Mouse (Mus musculus) liver, embryonic 15.5 days (tissue): ENCODE results near the gene Mmp23. TPM values are rescaled to one million over a fixed set of nuclear protein-coding genes. Genes with fewer than 3 reads are reported as not detected.
"Not testable (repeated sequence)": the region's sequence is repeated elsewhere in the genome, so short reads cannot be mapped to it uniquely, and the experiment has no call there.

Experiments
- ATAC-seq: fragments of 200-750 bp; cut with Nextera tagmentation; 2 replicates; pipeline ENCODE4 v1.8.0; 2017; ENCODE audit warnings: moderate number of reproducible peaks, mild to moderate bottlenecking, moderate library complexity; ENCODE audit not compliant: insufficient read depth
- H3K27ac ChIP-seq: fragments of 300-500 bp; sonication (generic); replicated peaks from 2 replicates; pipeline ENCODE4 v1.5.1; 2015; ENCODE audit warnings: mild to moderate bottlenecking, inconsistent platforms
- H3K27me3 ChIP-seq: fragments of 300-500 bp; sonication (generic); 2 replicates; pipeline ENCODE4 v1.6.1; 2015; ENCODE audit warnings: mild to moderate bottlenecking, inconsistent platforms
- H3K36me3 ChIP-seq: fragments of 300-500 bp; sonication (generic); replicated peaks from 2 replicates; pipeline ENCODE4 v1.6.1; 2015; ENCODE audit warnings: moderate library complexity, mild to moderate bottlenecking, inconsistent platforms
- H3K4me1 ChIP-seq: fragments of 300-500 bp; sonication (generic); replicated peaks from 2 replicates; pipeline ENCODE4 v1.6.1; 2015; ENCODE audit warnings: inconsistent platforms
- H3K4me2 ChIP-seq: fragments of 300-500 bp; sonication (generic); 2 replicates; pipeline ENCODE4 v1.6.1; 2015; ENCODE audit warnings: moderate library complexity, mild to moderate bottlenecking, inconsistent platforms
- H3K4me3 ChIP-seq: fragments of 300-500 bp; sonication (generic); replicated peaks from 2 replicates; pipeline ENCODE4 v1.5.1; 2015; ENCODE audit warnings: mild to moderate bottlenecking, inconsistent platforms
- H3K9ac ChIP-seq: fragments of 300-500 bp; sonication (generic); 2 replicates; pipeline ENCODE4 v1.6.1; 2015; ENCODE audit warnings: moderate library complexity, mild to moderate bottlenecking, inconsistent platforms
- H3K9me3 ChIP-seq: fragments of 300-500 bp; sonication (generic); replicated peaks from 2 replicates; pipeline ENCODE4 v1.6.1; 2016; ENCODE audit warnings: inconsistent platforms
- WGBS: fragments of 180-500 bp; shearing (Covaris S2); methylation state at CpG from one replicate; pipeline ENCODE4 v1.1.7; 2015; ENCODE audit warnings: mixed read lengths; ENCODE audit not compliant: insufficient replicate concordance; 5-methylcytosine and 5-hydroxymethylcytosine counted together
- polyA plus RNA-seq: library from polyadenylated mRNA; unstranded; fragments of >200 nt; fragmentation: Nextera tagmentation; extraction: Ambion mirVana; gene quantifications from 2 replicates; pipeline ENCODE4 v1.2.1, GENCODE M21; 2015

Gene Mmp23
- polyA plus RNA-seq, 1 experiment from 2014 or later, result 4.9 TPM

GRCm38 (mm10) chr4:155675991-155676390 is 22.8 kb upstream of the Mmp23 start:
- Histone ChIP-seq H3K27me3 (no peaks in the 10 kb centered on the region), H3K4me2 (no peak overlapping the region), H3K27ac (no peak overlapping the region), H3K9me3 (no peaks in the 10 kb centered on the region), H3K4me3 (no peak overlapping the region), H3K4me1 (no peaks in the 10 kb centered on the region), H3K36me3 (no peaks in the 10 kb centered on the region), H3K9ac (no peak overlapping the region)
- 56% methylated on average over 2 of the region's 2 CpGs for WGBS
- ATAC-seq, result no peak

GRCm38 (mm10) chr4:155672082-155672481 is 18.9 kb upstream of the Mmp23 start:
- peaks cover 15% of the 10 kb centered on the region for H3K4me1 ChIP-seq

GRCm38 (mm10) chr4:155670236-155670635 is 17.1 kb upstream of the Mmp23 start:
- H3K4me2 ChIP-seq, result peak overlapping the region; percentile 93; the same call in 1 of the 2 replicates
- not testable (repeated sequence) for H3K9me3 ChIP-seq, H3K27me3 ChIP-seq, H3K9ac ChIP-seq, H3K4me3 ChIP-seq, H3K36me3 ChIP-seq, ATAC-seq, H3K27ac ChIP-seq
- H3K4me1 ChIP-seq, result peaks cover 15% of the 10 kb centered on the region
- WGBS, result 64% methylated on average over 4 of the region's 4 CpGs

More at GRCm38 (mm10) chr4:155672082-155672481, 18.9 kb upstream of the Mmp23 start:
- Histone ChIP-seq H3K9ac (no peak overlapping the region), H3K9me3 (no peaks in the 10 kb centered on the region), H3K4me3 (no peak overlapping the region), H3K27me3 (no peaks in the 10 kb centered on the region), H3K27ac (no peak overlapping the region), H3K4me2 (no peak overlapping the region), H3K36me3 (no peaks in the 10 kb centered on the region)
- WGBS, result 43% methylated on average over 2 of the region's 2 CpGs
- no peak for ATAC-seq

- H3K36me3 ChIP-seq, result no peaks in the 10 kb centered on the region
- no peaks in the 10 kb centered on the region for H3K9me3 ChIP-seq
- no peak overlapping the region for H3K27ac ChIP-seq
- H3K4me1 ChIP-seq, result peaks cover 15% of the 10 kb centered on the region
- H3K4me2 ChIP-seq, result peak overlapping the region; percentile 93
- peak overlapping the region; percentile 74 for H3K4me3 ChIP-seq
- no peaks in the 10 kb centered on the region for H3K27me3 ChIP-seq
- H3K9ac ChIP-seq, result 0 out of 2 replicates have a peak overlapping the region, but pooled peaks have one; percentile 10
- ATAC-seq, result no peak
- WGBS, result 1% methylated on average over 8 of the region's 8 CpGs
These were observed 16.5 kb upstream of the Mmp23 start for GRCm38 (mm10) chr4:155669598-155670075.

GRCm38 (mm10) chr4:155668689-155669597 is 15.8 kb upstream of the Mmp23 start, which contains the start of gene Mib2:
Gene Mib2 (minus strand): TSS chr4:155669198.
- H3K9ac ChIP-seq, result peak within 1 kb of the TSS; percentile 71
- peak within 1 kb of the TSS; percentile 48 for H3K27ac ChIP-seq
- under 1% methylated on average over 73 of the region's 73 CpGs for WGBS
- no peaks in the 10 kb centered on the region for H3K27me3 ChIP-seq
- no peaks in the 10 kb centered on the region for H3K9me3 ChIP-seq
- H3K4me2 ChIP-seq, result peak within 1 kb of the TSS; percentile 93
- peak within 1 kb of the TSS; percentile 74 for H3K4me3 ChIP-seq
- H3K4me1 ChIP-seq, result peaks cover 15% of the 10 kb centered on the region
- H3K36me3 ChIP-seq, result no peaks in the 10 kb centered on the region
- ATAC-seq, result peak; percentile 98

- no peak for ATAC-seq
- H3K27ac ChIP-seq, result no peak overlapping the region
- no peaks in the 10 kb centered on the region for H3K27me3 ChIP-seq
- H3K9ac ChIP-seq, result no peak overlapping the region
- no peak overlapping the region for H3K4me3 ChIP-seq
- no peaks in the 10 kb centered on the region for H3K36me3 ChIP-seq
- H3K4me2 ChIP-seq, result no peak overlapping the region
- H3K9me3 ChIP-seq, result no peaks in the 10 kb centered on the region
- peaks cover 15% of the 10 kb centered on the region for H3K4me1 ChIP-seq
These were observed 13.7 kb upstream of the Mmp23 start for GRCm38 (mm10) chr4:155666903-155667302.

- H3K9ac ChIP-seq, result no peak overlapping the region
- no peak overlapping the region for H3K4me2 ChIP-seq
- H3K4me1 ChIP-seq, result no peaks in the 10 kb centered on the region; the same call in 1 of the 2 replicates
- H3K27ac ChIP-seq, result no peak overlapping the region
- peaks cover 10% of the 10 kb centered on the region for H3K27me3 ChIP-seq
- no peak overlapping the region for H3K4me3 ChIP-seq
- H3K9me3 ChIP-seq, result no peaks in the 10 kb centered on the region
- WGBS, result 72% methylated on average over 12 of the region's 12 CpGs
- no peaks in the 10 kb centered on the region for H3K36me3 ChIP-seq
- ATAC-seq, result no peak
These were observed 7.5 kb upstream of the Mmp23 start for GRCm38 (mm10) chr4:155660641-155661040.

- H3K9ac ChIP-seq, result no peak overlapping the region
- no peak overlapping the region for H3K4me2 ChIP-seq
- peaks cover 15% of the 10 kb centered on the region for H3K4me1 ChIP-seq
- WGBS, result 66% methylated on average over 10 of the region's 10 CpGs
- no peak for ATAC-seq
- peaks cover 27% of the 10 kb centered on the region for H3K27me3 ChIP-seq
- no peak overlapping the region for H3K4me3 ChIP-seq
- no peak overlapping the region for H3K27ac ChIP-seq
- no peaks in the 10 kb centered on the region for H3K36me3 ChIP-seq
- H3K9me3 ChIP-seq, result no peaks in the 10 kb centered on the region
These were observed 5.8 kb upstream of the Mmp23 start for GRCm38 (mm10) chr4:155658961-155659360.

GRCm38 (mm10) chr4:155656214-155656751 is 3.1 kb upstream of the Mmp23 start:
- Histone ChIP-seq H3K9me3 (no peaks in the 10 kb centered on the region), H3K27me3 (peaks cover 54% of the 10 kb centered on the region), H3K4me2 (no peak overlapping the region), H3K9ac (no peak overlapping the region), H3K4me3 (no peak overlapping the region), H3K4me1 (peaks cover 30% of the 10 kb centered on the region), H3K36me3 (peaks cover 3% of the 10 kb centered on the region), H3K27ac (no peak overlapping the region)
- 79% methylated on average over 13 of the region's 13 CpGs for WGBS
- no peak for ATAC-seq

GRCm38 (mm10) chr4:155654456-155655298 is 1.5 kb upstream of the Mmp23 start:
- no peaks in the 10 kb centered on the region for H3K9me3 ChIP-seq
- peaks cover 19% of the 10 kb centered on the region for H3K36me3 ChIP-seq
- no peak; the same call in 1 of the 2 replicates for ATAC-seq
- H3K4me3 ChIP-seq, result peak overlapping the region; percentile 42
- peak overlapping the region; percentile 67 for H3K4me2 ChIP-seq
- H3K27me3 ChIP-seq, result peaks cover 62% of the 10 kb centered on the region
- peaks cover 30% of the 10 kb centered on the region for H3K4me1 ChIP-seq
- H3K27ac ChIP-seq, result no peak overlapping the region
- 4% methylated on average over 52 of the region's 52 CpGs for WGBS
- H3K9ac ChIP-seq, result no peak overlapping the region

GRCm38 (mm10) chr4:155654183-155654455 is 935 bp upstream of the Mmp23 start:
- peak overlapping the region; percentile 42 for H3K4me3 ChIP-seq
- no peaks in the 10 kb centered on the region for H3K9me3 ChIP-seq
- no peak overlapping the region for H3K9ac ChIP-seq
- 3% methylated on average over 6 of the region's 6 CpGs for WGBS
- H3K4me1 ChIP-seq, result peaks cover 30% of the 10 kb centered on the region
- no peak overlapping the region for H3K27ac ChIP-seq
- no peak for ATAC-seq
- H3K27me3 ChIP-seq, result peaks cover 62% of the 10 kb centered on the region
- H3K36me3 ChIP-seq, result peaks cover 25% of the 10 kb centered on the region
- peak overlapping the region; percentile 67 for H3K4me2 ChIP-seq
